Mouse (Mus musculus) liver, embryonic 14.5 days (tissue): ENCODE measurements around the gene C2cd3.

ENCODE experiments used
- CTCF ChIP-seq: IDR thresholded peaks from 2 replicates; pipeline ENCODE4 v1.5.1; 2016; ENCODE audit warnings: antibody characterized with exemption, low read depth, control low read depth
- EP300 ChIP-seq: IDR thresholded peaks from 2 replicates; pipeline ENCODE4 v1.6.1; 2016; ENCODE audit warnings: antibody characterized with exemption, low read depth

DNA sequence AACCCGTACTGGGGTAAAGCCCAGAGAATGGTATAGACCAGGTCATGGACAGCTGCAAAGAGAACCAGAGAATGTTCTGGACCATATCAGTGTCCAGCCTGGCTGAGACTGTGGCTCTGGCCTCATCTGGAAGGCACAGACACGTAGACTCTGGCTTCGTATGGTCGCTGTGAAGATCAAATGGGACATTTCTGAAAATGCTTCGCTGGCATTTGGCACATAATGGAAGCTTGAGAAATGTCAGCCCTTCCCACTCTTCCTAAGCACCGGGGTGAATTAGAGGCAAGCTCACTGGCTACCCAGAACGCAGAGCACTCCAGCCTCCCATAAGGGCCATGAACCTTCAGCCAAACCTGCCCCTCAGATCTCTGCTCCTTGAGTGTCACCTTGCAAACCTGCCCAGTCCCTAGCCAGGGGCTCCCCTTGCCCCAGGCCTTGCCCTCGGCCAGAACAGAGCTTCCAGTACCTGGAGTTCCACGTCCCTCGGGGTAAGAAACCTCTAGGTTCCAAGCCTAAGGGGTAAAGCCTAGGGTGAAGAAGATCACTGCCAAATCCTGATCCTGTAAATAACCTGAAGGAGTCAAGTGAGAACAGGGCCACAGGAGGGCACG lies 98.9 kb downstream of the C2cd3 start:
- TF ChIP-seq CTCF = no peak
- no peak for TF ChIP-seq EP300
